In the genomic region with DNA sequence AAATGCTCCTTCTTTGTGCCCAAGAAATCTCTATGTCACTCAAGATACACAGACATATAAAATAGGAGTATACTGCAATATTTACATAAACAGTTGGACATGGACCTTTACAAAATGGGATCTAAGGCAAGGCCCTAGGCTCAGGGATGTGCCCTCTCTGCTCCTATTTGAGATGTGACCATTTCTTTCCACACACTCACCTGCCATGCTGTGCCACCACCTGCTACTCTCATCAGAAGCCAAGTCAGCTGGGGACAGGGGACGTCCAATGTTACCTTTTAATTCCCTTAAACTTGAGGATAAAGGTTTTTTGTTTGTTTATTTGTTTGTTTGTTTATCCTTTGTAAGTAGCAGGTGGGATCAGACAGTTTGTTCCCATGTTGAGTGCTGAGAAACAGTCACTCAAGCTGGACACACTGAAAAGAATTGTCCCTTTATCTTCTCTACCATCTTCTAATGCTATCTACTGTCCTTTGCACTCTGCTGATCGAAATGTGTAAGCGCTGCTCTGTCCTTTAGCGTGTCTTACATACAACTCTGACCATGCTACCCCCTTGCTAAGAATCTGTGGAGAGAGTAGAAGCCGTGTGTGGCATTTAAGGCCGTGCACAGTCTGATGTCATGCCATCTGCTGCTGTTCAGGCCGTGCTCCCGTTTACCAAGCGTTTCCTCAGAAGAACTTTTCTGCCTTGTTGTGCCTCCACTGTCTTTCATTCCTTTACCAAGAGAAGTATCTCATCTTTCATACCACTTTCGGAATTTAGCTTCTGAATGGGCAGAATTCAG, we compare ENCODE assay signal across 11 mouse cellular contexts.
"Had no signal": no experiment of that assay in that cellular context is flagged by ENCODE, and none has a peak within 500 bp of the region (broad histone marks: within the 10 kb centered on the region; RNA-seq: fewer than 3 reads in every experiment).

No protein-coding gene starts in this region.

- H3K9me3 ChIP-seq: limb, embryonic 12.5 days; liver, embryonic 13.5 days; midbrain, embryonic 12.5 days; neural tube, embryonic 12.5 days had no signal

- H3K27ac ChIP-seq: left cerebral cortex, adult 2 months; limb, embryonic 12.5 days; liver, embryonic 13.5 days; midbrain, embryonic 12.5 days; neural tube, embryonic 12.5 days; stomach, postnatal 0 days had no signal

- H3K4me3 ChIP-seq: left cerebral cortex, adult 2 months; limb, embryonic 12.5 days; liver, embryonic 13.5 days; midbrain, embryonic 12.5 days; myocyte; neural tube, embryonic 12.5 days had no signal

- DNase-seq: kidney, postnatal 14 days; liver; liver, embryonic 13.5 days; lung, adult 18-20 months; thymus, postnatal 4 days had no signal

- H3K36me3 ChIP-seq: limb, embryonic 12.5 days; liver, embryonic 13.5 days; midbrain, embryonic 12.5 days; neural tube, embryonic 12.5 days had no signal

- H3K27me3 ChIP-seq: limb, embryonic 12.5 days; liver, embryonic 13.5 days; midbrain, embryonic 12.5 days; neural tube, embryonic 12.5 days had no signal

- H3K4me1 ChIP-seq: limb, embryonic 12.5 days; liver, embryonic 13.5 days; midbrain, embryonic 12.5 days; neural tube, embryonic 12.5 days had no signal

- H3K9ac ChIP-seq: limb, embryonic 12.5 days; liver, embryonic 13.5 days; midbrain, embryonic 12.5 days; neural tube, embryonic 12.5 days had no signal

- H3K4me2 ChIP-seq: limb, embryonic 12.5 days; liver, embryonic 13.5 days; midbrain, embryonic 12.5 days; neural tube, embryonic 12.5 days had no signal
